Mouse (Mus musculus) telencephalon, adult 2 months (tissue): Measurements from ENCODE around the gene Pdgfc.

Source experiments
- DNase-seq: peaks from one replicate; pipeline ENCODE4 v3.0.0-alpha.2; 2011; ENCODE audit warnings: low read depth, low spot score

Gene Pdgfc

GRCm38 (mm10) chr3:81149109-81149521, 112.9 kb downstream of the Pdgfc start:
- DNase-seq, result peak; percentile 41

GRCm38 (mm10) chr3:81150228-81150627, 114.0 kb downstream of the Pdgfc start:
- no peak for DNase-seq

- no peak for DNase-seq
Measured at GRCm38 (mm10) chr3:81154420-81154819, 118.2 kb downstream of the Pdgfc start.

DNA sequence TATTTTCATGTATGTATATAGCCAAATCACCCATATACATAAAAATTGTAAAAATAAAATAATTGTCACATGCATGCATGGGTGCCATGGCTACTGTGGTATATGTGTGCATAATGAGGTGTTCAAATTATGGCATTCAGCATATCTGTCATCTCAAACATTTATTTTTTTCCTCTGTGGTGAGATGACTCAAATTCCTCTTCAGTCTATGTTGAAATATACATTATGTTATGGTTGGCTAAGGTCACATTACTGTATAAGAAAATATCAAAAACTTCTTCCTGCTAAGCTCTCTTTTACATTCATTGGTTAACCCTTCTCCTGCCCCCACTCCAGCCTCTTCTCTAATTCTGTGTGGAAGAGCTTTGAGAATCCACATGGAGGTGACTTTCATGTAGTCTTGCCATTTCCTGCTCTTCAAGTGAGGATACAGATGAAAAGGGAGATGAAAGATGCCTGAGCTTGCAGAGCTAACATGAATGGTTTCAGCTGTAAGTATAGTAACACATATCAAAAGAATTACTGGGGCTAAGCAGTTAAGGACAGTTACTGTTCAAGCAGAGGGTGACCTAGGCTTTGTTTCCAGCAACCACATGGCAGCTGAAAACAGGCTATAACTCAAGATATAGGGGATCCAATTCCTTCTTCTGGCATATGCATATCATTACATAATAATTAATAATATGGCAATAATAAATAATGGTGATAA, 124.4 kb downstream of the Pdgfc start:
- no peak for DNase-seq

DNA sequence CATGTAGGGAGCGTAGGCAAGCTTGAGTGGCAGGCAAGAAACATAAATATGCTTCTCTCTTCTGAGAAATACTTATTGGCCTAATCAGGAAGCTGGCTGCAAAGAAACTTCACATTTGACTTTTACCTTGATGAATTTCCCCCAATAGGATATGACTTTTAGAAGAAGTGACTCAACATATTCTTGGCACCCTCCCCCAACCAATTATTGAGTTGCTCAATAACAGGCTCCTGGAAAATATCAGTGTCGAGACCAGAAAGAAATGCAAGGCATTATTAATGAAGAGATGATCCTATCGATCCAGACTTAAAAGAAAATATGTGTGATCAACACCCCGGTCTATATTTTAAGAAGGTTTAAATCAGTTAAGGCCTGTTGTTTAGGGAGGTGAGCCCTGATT, 125.9 kb downstream of the Pdgfc start:
- no peak for DNase-seq

DNA sequence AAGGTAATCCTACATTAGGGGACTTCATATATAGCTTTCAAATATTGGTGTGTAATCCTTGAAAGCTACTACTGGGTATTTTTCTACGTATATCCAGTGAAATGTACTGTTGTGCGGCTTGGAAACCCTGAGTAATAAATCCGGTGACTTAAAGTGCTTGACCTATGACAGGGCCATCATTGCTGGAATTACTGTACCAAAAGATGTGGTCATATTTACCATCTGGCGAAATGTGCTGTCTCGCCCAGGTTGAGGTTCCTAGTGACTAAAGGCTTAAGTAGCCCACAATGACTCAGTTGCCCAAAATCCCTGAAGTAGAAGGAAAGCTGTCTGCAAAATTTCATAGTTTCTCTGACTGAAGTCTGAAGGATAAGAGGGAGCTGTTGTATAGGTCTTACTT, 127.9 kb downstream of the Pdgfc start:
- DNase-seq, result no peak

DNA sequence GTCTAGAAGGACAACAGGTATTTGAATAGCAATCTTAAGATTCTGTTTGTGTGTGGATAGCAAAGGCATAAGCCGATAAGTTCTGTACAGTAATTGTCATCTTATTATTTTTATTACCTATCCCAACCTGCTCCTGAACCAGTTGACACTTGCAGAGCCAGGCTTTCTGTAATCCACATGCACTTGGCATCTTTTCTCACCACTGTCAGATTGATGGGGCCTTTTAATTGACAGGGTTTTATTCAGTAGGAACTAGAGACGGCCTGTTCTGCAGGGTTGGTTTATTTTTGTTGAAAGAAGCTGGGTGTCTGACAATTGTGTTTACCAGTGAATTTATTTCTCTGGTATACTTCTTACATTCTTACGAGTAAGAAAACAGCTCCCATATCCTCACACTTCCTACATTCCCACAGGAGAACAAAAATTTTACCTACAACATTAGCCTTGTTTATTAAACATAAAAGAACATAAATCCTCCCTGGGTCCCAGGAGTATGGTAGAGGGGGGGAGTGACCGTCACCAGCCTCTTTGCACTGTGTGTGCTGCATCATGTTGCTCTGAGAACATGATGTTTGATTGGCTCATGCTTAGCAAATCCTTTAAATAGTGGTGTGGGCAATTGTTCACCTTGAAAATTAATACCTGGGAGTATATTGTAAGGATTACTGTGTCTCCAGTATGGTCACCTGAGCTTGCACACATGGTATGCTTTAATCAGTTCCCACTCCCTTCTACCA, 134.0 kb downstream of the Pdgfc start:
- DNase-seq, result no peak

DNA sequence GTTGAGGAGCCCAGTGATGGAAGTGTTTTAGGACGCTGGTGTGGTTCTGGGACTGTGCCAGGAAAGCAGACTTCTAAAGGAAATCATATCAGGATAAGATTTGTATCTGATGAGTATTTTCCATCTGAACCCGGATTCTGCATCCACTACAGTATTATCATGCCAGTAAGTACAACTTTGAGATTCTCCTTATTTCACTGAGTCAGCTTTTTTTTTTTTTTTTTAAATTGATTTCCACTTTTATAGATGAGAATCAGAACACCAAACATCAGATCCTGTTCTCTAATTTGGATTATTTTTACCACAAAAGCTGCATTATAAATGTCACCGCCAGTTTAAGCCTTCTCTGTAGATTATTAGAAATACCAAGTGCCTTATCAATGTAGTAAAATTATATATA, 138.6 kb downstream of the Pdgfc start:
- DNase-seq, result no peak

- DNase-seq, result no peak
Measured at GRCm38 (mm10) chr3:81181319-81182013, 145.2 kb downstream of the Pdgfc start.

DNA sequence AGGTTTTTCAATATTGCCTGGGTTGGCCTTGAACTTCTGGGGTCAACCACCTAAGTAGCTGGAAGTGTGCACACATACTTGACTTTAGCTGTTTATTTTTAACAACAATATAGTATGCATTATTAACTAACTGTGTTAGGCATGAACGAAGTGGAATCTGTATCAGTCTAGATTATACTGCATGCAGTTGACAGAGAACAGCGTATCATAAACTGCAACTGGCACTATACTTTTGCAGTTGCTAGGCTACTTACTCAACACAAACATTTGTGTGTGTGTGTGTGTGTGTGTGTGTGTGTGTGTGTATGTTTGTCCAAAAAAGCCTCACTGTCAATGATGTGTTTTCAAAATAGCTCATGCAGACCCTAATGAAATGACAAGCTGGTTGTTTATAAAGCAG, 160.7 kb downstream of the Pdgfc start:
- DNase-seq, result no peak

GRCm38 (mm10) chr3:81197644-81198043, 161.4 kb downstream of the Pdgfc start:
- DNase-seq, result no peak

DNA sequence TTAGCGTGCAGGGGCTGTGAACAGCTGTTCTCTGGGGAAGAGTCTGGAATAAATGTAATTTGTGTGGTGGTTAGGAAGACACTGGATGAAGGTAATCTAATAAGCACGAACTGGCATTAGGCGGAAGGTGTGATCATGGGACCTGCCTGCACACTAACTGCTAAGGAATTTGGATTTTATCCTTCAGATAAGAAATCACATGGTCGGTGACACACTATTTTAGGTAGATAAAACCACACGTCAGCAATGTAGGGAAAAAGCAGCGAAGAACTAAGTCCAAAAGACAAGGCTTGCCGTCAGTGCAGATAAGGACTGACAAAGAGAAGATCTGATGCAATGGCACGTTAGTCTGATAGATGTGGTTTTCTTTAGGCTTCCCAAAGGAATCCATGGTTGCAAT, 164.4 kb downstream of the Pdgfc start:
- no peak for DNase-seq

- no peak for DNase-seq
Measured at GRCm38 (mm10) chr3:81205201-81205600, 169.0 kb downstream of the Pdgfc start.

GRCm38 (mm10) chr3:81208246-81208645, 172.0 kb downstream of the Pdgfc start:
- DNase-seq, result no peak

- no peak for DNase-seq
Measured at GRCm38 (mm10) chr3:81211147-81211546, 174.9 kb downstream of the Pdgfc start.

DNA sequence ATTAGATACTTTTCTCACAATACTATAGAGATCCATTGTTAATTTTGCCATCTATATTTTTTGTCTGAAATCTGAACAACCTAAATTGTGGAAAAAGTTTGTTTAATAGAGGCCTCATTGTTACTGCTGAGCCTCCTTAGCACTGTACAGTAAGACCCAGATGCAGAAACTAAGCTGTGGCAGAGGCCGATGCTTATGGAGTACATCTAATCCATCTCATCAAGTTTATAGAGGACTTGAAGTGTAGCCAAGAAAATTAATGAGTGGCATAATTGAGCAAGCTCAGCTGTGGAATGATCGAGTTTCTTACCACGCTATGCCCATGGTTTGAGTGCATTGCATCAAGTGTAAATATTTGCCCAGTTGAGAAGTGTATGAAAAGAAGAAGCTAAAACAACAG, 175.4 kb downstream of the Pdgfc start:
- no peak for DNase-seq

- DNase-seq, result no peak
Measured at GRCm38 (mm10) chr3:81215547-81216118, 179.4 kb downstream of the Pdgfc start.

- no peak for DNase-seq
Measured at GRCm38 (mm10) chr3:81221682-81222081, 185.5 kb downstream of the Pdgfc start.

DNA sequence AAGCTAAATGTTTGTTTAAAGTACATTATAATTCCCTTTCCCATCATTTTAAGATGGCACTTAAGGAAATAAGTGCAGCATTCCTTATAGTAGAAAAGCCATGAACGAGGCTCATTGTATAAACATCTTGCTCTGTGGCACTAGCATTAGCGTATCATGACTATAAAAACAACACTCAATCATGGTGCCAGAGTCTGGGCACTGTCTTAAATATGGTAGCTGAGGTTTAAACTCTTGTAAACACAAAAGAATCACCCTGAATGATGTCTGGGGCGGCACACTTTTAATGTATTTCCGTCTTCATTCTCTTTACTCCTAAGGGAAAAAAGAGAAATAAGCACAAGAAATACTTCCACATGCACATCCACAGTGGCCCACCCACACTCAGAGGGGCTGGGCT, 192.1 kb downstream of the Pdgfc start:
- no peak for DNase-seq

DNA sequence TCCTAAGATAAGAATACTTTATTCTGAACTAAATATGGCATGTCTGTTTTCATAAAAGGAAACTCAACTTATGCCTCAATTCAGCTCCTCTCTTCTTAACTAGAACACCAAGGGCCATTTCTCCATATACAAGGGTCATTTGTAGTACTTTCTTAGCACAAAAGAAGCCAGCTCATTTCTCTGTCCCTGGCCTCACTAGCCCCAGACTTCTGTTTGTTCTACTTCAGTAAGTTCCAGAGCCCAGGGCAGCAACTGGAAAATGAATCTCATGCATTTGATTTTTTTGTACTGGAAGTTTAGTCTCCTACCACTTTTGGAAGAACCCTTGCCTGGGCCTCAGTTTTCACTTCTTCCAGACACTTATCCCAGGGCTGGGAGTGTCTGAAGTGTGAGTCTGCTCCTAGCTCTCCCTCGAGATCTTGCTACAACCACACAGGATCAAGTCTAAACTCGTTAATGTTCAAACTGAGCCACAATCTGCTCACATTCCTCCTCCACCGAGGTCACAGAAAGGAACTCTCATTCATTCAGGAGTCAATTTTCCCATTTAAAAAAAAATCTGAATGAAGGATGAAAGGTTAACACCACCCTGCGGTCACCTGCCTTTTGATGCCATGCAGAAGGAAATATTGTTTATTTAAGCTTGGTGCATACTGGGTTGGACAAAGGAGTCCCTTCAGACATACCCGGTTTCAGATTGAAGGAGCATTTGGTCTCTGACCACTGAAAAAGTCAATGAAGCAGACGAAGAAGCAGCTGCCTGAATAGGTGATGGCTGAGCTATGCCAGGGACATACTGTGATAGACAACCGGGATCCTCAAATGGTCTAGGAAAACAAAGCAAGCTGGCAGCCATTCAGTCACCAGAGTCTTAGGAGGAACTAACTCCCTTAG, 206.7 kb downstream of the Pdgfc start:
- DNase-seq, result no peak

DNA sequence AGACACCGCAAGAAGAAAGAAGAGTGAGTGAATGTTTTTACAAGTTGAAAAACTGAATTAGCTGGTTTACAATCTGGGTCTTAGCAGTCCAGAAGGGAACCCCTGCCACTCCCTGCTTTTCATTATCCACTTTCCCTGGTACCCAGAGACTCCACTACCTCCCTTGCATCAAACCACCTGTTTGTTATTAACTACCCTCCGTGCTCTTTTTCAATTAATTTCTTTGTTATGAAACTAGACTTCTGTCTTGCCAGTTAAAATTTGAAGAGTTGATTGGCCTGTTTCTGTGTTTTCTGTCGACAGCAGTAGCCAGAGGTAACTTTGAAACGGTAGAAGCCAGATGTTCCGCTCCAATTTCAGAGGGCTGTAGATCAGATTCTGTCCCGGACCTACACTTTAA, 207.4 kb downstream of the Pdgfc start:
- no peak for DNase-seq
